Mouse (Mus musculus): Measurements from ENCODE around the gene Olfr923. TPM values are rescaled to one million over a fixed set of nuclear protein-coding genes. Genes with fewer than 3 reads are reported as not detected.

Olfr923 gene
- polyA plus RNA-seq (2015; fragmentation: Nextera tagmentation; extraction: Ambion mirVana), result not detected in 2 replicates

DNA sequence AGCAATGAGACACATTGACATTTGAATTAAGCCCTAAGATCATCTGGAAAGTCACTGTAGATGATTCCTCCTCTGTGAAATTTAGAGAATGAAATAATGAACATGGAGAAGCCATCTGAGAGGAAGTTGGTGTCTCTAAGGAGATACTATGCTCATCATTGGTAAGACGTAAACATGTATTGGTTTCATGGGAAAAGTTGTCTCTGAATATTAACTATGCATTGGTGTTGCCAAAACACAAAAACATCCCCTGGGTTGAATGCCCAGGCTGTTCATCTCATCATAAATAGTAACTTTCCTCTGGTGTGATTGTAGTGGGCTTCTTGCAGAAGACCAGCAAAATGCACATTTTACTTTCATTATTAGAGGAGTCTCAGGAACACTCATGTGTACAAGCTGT, at the start of gene Olfr923:
Gene Olfr923, plus strand, starts transcription at position 301 of the 400 bp plus-strand sequence.

GRCm38 (mm10) chr9:38814314-38814713, 12.0 kb upstream of the Olfr923 start, which contains the start of gene Olfr922:
TSS of gene Olfr922 (plus strand) at chr9:38814614.

DNA sequence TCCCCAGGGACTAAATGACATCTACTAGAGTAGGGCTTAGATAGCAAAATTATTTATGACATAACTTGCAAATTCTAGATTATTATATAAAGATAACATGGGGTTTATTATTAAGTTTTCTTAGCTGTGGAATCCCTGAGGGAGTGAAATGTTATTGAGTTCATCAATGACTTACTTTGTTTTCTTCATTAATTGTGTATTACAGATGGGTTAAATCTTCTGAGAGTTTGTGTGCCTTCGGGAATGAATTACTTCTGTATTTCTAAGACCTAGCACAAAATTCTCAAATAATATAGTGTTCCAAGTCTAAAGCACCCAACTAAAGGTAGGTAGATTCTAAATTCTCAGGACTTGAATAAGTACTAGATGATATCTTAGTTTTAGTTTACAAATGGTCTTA, 17.8 kb downstream of the Olfr923 start, which contains the start of gene Olfr924:
Gene Olfr924, plus strand, starts transcription at position 301 of the 400 bp plus-strand sequence.

DNA sequence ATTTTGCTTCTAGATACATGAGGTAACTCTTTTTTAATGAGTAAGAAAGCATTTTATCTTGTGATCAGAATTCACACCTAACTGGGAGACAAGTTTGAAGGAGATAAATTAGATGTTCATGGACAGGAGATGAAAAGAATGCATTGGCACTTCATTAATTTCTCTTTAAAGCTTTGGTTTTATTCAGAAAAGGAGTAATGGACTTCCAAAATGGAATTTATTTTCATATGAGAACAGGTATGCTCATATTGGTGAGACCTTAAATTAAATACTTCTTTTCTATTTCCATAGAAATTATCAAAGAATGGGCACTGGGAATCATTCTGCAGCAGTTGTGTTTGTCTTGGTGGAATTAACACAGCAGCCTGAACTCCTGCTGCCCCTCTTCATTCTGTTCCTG, 28.4 kb downstream of the Olfr923 start, which contains the start of gene Olfr26:
Gene Olfr26, plus strand, starts transcription at position 301 of the 400 bp plus-strand sequence.

DNA sequence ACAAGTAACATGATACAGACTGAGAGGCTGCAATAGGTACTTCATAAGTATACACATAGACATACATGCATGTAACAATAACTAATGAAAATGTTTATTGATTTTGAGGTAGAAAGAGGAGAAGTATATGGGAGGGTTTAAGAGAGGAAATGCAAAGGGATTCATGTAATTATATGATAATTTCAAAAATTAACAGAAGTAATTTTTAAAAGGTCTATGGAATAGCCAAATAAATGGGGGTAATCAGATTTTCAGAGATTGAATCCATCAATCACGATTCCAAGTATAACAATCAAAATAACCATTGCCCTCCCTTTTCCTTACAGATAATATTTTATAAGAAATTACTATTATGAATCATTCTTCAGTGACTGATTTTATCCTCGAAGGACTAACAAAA, 50.5 kb downstream of the Olfr923 start, which contains the start of gene Olfr926:
Gene Olfr926, plus strand, starts transcription at position 301 of the 400 bp plus-strand sequence.

Other genes starting within 250 kb of the Olfr923 start
- not detected in 2 replicates for gene Olfr912, start 246.4 kb upstream of the Olfr923 start, polyA plus RNA-seq (2015; fragmentation: Nextera tagmentation; extraction: Ambion mirVana)
- not detected in 2 replicates for gene Olfr913, start 233.8 kb upstream of the Olfr923 start, polyA plus RNA-seq (2015; fragmentation: Nextera tagmentation; extraction: Ambion mirVana)
- not detected in 2 replicates for gene Olfr914, start 221.4 kb upstream of the Olfr923 start, polyA plus RNA-seq (2015; fragmentation: Nextera tagmentation; extraction: Ambion mirVana)
- not detected in 2 replicates for gene Olfr916, start 166.7 kb upstream of the Olfr923 start, polyA plus RNA-seq (2015; fragmentation: Nextera tagmentation; extraction: Ambion mirVana)
- not detected in 2 replicates for gene Olfr917, start 160.7 kb upstream of the Olfr923 start, polyA plus RNA-seq (2015; fragmentation: Nextera tagmentation; extraction: Ambion mirVana)
- not detected in 2 replicates for gene Olfr918, start 151.9 kb upstream of the Olfr923 start, polyA plus RNA-seq (2015; fragmentation: Nextera tagmentation; extraction: Ambion mirVana)
- gene Olfr919, start 122.9 kb upstream of the Olfr923 start, polyA plus RNA-seq (2015; fragmentation: Nextera tagmentation; extraction: Ambion mirVana), result not detected in 2 replicates
- 24.7 and 26.0 TPM in 2 replicates for gene Vwa5a, start 108.3 kb upstream of the Olfr923 start, polyA plus RNA-seq (2015; fragmentation: Nextera tagmentation; extraction: Ambion mirVana)
- gene Olfr920, start 74.2 kb upstream of the Olfr923 start, polyA plus RNA-seq (2015; fragmentation: Nextera tagmentation; extraction: Ambion mirVana), result 0.14 and 0.17 TPM in 2 replicates
- not detected in 2 replicates for gene Olfr921, start 53.5 kb upstream of the Olfr923 start, polyA plus RNA-seq (2015; fragmentation: Nextera tagmentation; extraction: Ambion mirVana)
- not detected in 2 replicates for gene Olfr922, start 11.9 kb upstream of the Olfr923 start, polyA plus RNA-seq (2015; fragmentation: Nextera tagmentation; extraction: Ambion mirVana)
- gene Olfr924, start 17.9 kb downstream of the Olfr923 start, polyA plus RNA-seq (2015; fragmentation: Nextera tagmentation; extraction: Ambion mirVana), result not detected in 2 replicates
- gene Olfr26, start 28.5 kb downstream of the Olfr923 start, polyA plus RNA-seq (2015; fragmentation: Nextera tagmentation; extraction: Ambion mirVana), result not detected in 2 replicates
- not detected in 2 replicates for gene Olfr926, start 50.6 kb downstream of the Olfr923 start, polyA plus RNA-seq (2015; fragmentation: Nextera tagmentation; extraction: Ambion mirVana)
- not detected in 2 replicates for gene Olfr930, start 103.3 kb downstream of the Olfr923 start, polyA plus RNA-seq (2015; fragmentation: Nextera tagmentation; extraction: Ambion mirVana)
- gene Olfr933, start 145.8 kb downstream of the Olfr923 start, polyA plus RNA-seq (2015; fragmentation: Nextera tagmentation; extraction: Ambion mirVana), result not detected in 2 replicates
- gene Olfr934, start 161.8 kb downstream of the Olfr923 start, polyA plus RNA-seq (2015; fragmentation: Nextera tagmentation; extraction: Ambion mirVana), result not detected in 2 replicates
- not detected in 2 replicates for gene Olfr935, start 173.1 kb downstream of the Olfr923 start, polyA plus RNA-seq (2015; fragmentation: Nextera tagmentation; extraction: Ambion mirVana)
- gene Olfr146, start 196.8 kb downstream of the Olfr923 start, polyA plus RNA-seq (2015; fragmentation: Nextera tagmentation; extraction: Ambion mirVana), result not detected in 2 replicates
- gene Olfr937, start 238.4 kb downstream of the Olfr923 start, polyA plus RNA-seq (2015; fragmentation: Nextera tagmentation; extraction: Ambion mirVana), result not detected in 2 replicates